Mouse (Mus musculus): ENCODE data around the gene Olfr1220.

Olfr1220 gene

DNA sequence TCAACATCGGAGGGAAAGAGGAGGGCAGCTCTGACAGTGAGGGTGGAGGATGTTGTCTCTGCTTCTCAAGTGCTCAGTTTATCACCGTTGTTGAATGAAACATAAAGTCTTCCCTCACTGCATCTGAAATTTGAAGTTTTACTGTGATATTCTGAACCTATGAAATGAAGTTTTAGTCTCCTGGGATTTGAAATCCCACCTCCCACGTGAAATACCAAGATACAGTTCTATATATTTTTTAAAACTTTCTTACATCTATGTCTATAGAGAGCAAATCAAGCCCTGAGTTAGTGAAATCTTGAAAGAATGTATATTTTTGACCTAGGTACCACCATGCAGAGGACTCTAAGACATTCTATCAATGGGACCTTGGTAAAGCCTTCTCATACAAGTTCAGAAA lies at the start of gene Olfr1220:
Gene Olfr1220 (minus strand): TSS at position 101 of the 400 bp plus-strand sequence.
- no peak for DNase-seq

DNA sequence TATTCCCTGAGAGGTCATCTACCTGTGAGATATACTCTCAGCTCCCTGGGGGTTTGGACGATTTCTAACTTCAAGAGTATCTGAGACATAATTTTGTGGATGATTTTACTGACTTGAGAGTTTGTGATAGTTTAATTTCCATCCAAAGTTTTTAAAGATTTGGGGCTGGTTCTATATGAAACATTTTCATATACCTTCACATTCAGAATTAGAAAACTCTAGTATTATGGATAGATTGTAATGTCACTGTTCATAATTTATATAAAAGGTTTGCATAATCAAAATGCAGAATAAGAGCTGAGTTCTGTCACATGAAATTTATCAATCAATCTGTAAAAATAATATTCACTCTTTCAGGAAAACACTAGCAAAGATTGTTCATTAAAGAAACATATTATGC lies 44.8 kb upstream of the Olfr1220 start, which contains the start of gene Olfr1223:
Gene Olfr1223 (minus strand): TSS at position 101 of the 400 bp plus-strand sequence.
- DNase-seq = no peak

DNA sequence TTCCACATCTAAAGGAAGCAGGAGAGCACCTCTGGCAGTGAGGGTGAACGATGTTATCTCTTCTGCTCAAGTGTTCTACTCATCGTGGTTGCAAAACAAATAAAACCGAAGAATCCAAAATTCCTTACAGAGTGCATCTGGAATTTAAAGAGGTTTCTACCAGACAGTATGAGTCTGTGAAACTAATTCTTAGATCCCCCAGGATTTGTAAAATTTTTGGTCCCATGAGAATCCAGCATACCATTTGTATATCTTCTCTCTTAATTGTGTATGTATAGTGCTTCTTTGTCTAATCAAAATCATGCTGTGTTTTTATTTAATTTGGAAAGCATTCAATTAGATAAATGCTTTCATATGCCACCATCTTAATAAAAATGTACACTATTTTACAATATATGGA lies 26.3 kb upstream of the Olfr1220 start, which contains the start of gene Olfr1222:
Gene Olfr1222 (minus strand): TSS at position 101 of the 400 bp plus-strand sequence.
- no peak for DNase-seq

DNA sequence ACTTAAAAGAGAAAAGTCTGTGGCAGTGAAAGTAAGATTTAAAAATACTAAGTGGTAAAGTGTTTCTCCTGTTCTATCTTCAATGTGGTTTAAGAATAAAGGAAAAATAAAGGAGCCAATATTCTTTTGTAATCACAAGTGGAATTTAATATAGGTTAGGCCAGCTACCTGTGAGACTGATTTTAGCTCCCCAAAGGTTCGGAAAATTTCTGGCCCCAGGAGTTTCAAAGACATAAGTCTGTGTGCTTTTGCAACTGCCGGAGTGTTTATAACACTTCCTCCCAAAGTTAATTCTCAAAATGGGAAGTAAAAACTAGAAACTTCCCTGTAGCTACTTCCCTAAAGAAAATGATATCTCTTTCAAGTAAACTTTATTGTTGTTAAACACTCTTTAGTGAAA lies 10.5 kb upstream of the Olfr1220 start, which contains the start of gene Olfr1221:
Gene Olfr1221 (minus strand): TSS at position 101 of the 400 bp plus-strand sequence.
- no peak for DNase-seq

DNA sequence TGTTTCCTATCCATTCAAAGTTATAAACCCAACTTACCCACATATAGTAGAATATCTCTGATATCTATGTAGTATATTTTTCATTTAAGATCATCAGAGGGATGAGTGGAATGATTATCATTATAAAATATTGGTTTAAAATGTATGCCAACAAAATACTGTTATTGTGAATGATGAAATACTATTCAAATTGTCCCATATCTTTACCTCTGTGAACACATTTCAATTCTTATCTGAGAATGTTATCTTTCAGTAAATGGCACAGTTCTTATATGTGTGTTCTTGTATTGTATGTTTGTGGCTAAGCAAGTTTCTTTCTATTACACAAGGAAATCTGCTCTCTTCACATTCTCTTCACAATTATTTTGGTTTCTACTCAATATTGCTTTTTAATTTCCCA lies 984 bp downstream of the Olfr1220 start:
- DNase-seq = no peak

DNA sequence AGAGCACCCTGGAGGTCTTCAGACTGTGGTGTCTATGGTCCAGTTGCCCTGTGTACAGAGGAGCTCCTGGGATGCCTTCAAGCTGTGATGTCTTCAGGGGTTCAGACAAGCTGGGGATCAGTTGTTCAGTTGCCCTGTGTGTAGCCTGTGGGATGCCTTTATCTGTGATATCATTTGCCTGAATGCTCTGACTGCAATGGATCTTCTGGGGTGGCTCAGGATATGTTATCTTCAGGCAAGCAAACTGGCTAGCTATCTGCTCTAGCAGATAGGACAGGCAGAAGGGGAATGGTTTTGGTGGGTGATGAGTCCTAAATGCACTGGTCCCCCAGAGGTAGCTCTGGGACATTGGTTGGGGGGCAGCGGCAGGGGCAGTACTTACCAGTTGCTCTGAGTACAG lies 12.8 kb downstream of the Olfr1220 start:
- DNase-seq = no peak

DNA sequence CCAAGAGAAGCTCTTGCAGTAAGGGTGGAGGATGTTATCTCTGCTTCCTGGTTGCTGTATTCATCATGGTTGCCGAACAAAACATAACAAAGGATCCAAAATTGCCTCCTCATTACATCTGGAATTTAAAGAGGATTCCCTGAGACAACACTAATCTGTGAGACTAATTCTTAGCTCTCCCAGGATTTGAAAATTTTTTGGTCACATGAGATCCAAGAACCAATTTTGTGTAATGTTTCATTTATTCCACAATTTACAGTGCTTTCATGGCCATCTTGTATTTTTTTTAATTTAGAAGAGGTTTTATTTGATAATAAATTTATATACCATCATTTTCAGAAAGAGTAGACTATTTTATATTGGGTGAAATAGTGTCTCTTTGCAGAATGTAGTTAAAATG lies 23.2 kb downstream of the Olfr1220 start, which contains the start of gene Olfr1219:
Gene Olfr1219 (minus strand): TSS at position 101 of the 400 bp plus-strand sequence.
- no peak for DNase-seq

DNA sequence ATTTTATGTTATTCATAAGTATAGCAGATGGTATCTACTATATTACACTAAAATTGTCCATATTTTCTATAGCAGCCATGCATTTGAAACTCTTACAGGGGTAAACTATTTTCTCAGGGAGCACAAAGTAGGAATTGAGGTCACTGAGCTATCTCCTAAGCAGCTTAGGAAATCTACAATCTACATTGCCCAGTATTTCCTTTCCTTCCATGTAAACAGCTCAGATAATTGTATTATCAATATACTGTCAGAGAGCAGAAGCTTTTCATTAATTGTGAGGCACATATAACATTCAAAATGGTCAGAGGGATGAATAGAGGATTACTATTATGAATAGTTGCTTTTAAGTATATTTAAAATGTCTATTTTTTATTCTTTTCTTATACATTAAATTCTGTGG lies 25.1 kb downstream of the Olfr1220 start:
- DNase-seq = no peak

DNA sequence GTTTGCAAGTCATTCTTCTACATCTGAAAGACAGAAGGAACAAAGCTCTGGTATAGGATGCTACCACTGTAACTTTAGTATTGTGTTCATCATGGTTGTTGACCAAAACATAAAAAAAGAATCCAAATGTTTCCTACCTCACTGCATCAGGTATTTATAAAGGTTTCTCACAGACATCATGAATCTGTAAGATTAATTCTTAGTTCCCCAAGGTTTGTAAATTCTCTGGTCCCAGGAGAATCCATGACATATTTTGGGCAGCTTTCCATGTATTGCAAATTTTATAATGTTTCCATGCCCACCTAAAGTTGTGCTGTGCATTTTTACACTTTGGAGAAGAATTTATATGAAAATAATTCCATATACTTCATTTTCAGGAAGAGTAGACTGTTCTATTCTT lies 45.5 kb downstream of the Olfr1220 start, which contains the start of gene Olfr1218:
Gene Olfr1218 (minus strand): TSS at position 101 of the 400 bp plus-strand sequence.
- DNase-seq = no peak
